Mouse (Mus musculus): Measurements from ENCODE around the gene Gm9837.
A peak's percentile ranks its signal among the peaks of the same experiment; 100 is the strongest.

The Gm9837 gene

GRCm38 (mm10) chr11:53486822-53487594 lies 16.7 kb upstream of the Gm9837 start:
- no peak for DNase-seq (ENCODE audit: low spot score)

DNA sequence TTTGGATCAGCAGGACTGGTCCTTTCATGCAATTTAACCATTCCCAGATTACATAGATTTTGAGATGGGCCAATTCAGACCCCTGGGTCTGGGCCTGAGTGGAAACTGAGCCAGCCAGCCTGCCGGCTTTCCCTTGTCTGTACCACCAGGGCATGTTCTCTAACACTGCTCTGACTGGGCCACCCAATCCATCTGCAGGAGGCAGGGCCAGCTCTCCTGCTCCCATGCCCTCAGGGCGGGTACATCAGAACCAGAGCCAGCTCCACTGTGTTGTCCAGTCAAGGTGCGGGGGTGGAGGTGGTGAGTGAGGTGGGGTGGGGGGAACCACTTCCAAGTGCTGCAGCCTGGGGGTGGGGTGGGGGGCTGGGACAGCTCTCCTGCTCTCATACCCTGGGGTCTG lies 16.1 kb upstream of the Gm9837 start:
- DNase-seq (ENCODE audit: low spot score) = no peak

DNA sequence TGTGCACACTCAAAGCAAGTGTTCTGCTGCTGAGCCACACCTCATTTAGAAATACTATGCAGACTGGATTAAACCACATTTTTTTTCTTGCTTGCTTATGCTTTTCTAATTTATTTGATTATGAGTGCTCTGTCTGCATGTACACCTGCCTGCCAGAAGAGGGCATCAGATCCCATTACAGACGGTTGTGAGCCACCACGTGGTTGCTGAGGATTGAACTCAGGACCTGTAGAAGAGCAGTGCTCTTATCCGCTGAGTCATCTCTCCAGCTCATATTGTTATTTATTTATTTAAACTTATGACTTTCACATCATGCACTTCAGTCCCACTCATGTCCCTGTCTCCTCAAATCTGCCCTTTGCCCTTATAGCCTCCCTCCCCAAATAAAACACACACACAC lies 15.4 kb upstream of the Gm9837 start:
- no peak for DNase-seq (ENCODE audit: low spot score)

DNA sequence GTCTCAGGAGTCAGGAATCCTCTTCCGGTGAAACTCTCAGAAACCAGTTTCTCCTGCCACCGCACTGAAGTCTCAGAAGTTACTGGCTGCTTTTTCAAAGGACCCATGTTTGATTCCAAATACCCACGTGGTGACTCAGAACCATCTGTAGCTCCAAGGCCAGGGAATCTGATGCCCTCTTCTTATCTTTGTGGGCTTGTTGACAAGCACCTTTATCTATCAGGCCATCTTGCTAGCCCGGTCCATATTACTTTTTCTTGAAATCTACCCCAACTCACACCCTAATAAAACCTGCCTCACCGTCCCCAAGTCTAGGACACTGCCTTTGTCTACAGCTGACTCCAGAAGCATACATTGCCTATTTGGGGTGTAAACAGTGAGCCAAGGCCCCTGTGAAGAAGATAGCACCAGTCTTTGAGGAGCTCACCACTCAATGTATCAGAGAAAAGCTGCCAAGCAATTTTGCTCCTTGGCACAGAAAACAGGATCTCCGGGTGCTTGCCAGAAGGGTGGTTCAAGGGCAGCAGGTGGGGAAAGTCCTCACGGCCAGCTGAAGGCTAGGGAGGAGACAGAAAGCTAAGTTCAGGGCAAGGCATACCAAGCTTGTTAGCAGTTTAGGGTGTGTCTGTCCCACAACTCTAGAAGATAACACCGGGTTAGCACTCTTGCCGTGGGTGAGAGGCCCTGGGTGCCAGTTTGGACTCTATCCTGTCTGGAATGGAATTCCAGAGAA lies 13.0 kb upstream of the Gm9837 start:
- DNase-seq (ENCODE audit: low spot score) = no peak

DNA sequence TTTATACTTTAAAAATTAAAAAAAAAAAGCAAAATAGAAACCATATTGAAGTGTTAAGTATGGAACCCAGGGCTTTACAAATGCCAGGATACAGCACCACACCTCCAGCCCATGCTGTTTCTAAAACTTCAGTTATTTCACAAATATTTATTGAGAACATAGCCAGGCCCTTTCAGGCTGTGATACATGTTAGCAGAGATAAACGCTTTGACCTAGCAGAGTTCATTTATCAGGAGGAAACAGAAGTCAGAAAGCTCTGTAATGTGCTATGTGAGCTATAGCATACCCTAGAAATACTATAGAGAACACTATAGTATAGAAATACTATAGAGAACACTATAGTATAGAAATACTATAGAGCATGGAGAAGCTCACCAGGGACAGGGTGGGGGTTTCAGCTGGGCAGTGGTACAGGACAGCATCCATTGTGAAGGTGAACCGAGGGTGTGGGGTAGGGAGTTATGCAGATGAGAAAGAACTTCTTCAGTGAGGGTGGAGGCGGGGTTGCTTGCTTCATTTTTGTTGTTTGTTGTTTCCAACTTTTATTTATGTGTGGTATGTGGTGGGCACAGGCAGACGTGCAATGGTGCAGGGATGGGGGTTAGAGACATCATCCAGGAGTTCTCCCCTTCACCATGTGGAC lies 10.9 kb upstream of the Gm9837 start:
- no peak for DNase-seq (ENCODE audit: low spot score)

DNA sequence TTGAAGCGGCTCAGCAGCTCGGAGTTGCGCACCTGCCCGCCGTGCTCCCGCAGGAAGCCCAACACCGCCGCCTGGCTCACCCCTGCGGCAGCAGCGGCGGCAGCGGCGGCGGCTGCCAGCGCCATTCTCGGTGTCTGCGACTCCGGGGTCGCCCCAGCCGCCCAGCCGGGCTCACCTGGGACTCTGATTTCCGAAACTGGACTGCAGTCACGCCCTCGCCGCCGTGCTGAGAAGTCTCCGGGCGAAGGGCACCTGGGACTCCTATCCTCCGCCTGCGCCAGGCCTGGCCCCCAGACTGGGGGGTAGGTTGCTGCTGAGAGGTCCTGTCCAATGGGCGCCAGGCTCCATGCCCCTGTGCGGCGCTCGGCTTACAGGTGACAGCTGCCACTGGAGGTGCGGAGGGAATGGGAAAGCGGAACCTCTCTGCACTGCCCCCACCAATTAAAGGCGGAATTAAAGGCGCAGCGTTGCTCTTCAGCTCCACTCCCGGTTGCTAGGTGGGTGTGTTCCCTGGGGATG lies 9.6 kb upstream of the Gm9837 start, which contains the start of the genes Gm9945 and Sowaha:
TSS of gene Gm9945 (plus strand) at position 384 of the 519 bp plus-strand sequence.
TSS of gene Sowaha (minus strand) at position 492 of the 519 bp plus-strand sequence.
- DNase-seq (ENCODE audit: low spot score) = no peak

- no peak for DNase-seq (ENCODE audit: low spot score)
Observed at GRCm38 (mm10) chr11:53479171-53479782, 9.0 kb upstream of the Gm9837 start.

GRCm38 (mm10) chr11:53478383-53479170 lies 8.3 kb upstream of the Gm9837 start:
- DNase-seq (ENCODE audit: low spot score) = no peak

- no peak for DNase-seq (ENCODE audit: low spot score)
Observed at GRCm38 (mm10) chr11:53477833-53478232, 7.6 kb upstream of the Gm9837 start.

DNA sequence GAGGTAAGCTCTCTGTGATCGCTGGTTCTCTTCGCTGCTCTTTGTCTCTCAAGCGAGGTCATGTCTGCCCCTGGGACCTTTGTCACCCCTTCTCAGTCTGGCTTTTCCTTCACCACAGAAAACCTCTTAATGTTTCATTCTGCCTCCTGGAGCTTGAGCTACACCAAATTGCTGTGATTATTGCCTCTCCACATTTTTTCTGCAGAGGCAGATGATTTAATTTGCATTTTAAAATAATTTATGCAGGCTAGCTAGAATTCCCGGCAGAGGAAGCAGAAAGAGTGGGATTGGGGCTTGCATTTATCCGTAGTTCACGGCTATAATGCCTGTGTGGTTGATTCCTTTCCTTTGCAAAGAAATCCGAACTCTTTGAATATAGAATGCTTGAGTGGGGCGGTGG lies 5.3 kb upstream of the Gm9837 start:
- no peak for DNase-seq (ENCODE audit: low spot score)

DNA sequence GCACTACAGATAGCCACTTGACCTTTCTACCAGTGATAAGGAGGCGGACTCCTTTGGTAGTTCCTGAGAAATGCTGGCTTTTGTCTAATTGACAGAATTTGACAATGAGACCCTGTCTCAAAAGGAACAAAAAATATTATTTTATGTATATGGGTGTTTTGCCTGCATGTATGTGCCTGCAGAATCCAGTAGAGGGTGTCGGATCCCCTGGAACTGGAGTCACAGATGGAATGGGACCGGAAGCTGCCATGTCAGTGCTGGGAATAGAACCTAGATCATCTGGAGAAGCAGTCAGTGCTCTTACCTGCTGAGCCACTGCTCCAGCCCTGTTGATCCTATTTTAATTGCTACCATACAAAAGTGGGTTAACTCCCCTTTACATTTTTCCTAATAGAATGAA lies 2.4 kb upstream of the Gm9837 start:
- DNase-seq (ENCODE audit: low spot score) = no peak

- peak; percentile 39 for DNase-seq (ENCODE audit: low spot score)
Observed at GRCm38 (mm10) chr11:53469294-53469967, 848 bp downstream of the Gm9837 start.

DNA sequence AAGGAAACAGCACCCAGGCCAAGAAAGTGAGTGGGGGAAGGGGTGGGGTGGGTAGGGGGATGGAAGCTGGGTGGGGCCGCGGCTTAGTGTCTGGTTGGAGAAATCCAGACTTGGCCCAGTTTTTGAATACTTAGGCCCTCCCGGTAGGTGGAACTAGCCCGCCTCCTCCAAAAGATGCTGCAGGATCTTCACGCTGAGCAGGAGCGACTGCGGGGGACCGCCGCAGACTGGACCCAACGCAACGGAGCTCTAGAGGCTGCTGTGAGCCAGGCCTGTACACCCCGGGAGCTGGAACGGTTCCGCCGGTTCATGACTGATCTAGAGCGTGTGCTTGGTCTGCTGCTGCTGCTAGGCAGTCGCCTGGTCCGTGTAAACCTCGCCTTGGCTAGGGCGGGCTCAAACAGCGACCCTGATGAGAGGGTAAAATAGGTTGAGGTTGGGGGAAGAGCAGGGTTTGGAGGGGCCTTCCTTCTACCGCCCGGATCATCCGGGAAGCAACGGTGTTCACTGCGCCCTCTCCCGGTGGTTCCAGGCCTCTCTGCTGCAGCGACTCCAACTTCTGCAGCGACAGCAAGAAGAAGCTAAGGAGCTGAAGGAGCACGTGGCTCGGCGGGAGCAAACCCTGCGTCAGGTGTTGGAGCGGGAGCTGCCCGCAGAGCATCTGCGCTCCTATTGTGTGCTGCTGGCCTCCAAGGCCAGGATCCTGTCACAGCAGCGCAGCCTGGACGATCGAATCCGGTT lies 3.9 kb downstream of the Gm9837 start:
- DNase-seq (ENCODE audit: low spot score) = peak; percentile 70

- no peak for DNase-seq (ENCODE audit: low spot score)
Observed at GRCm38 (mm10) chr11:53463551-53464424, 6.5 kb downstream of the Gm9837 start.

GRCm38 (mm10) chr11:53461727-53462126 lies 8.6 kb downstream of the Gm9837 start:
- no peak for DNase-seq (ENCODE audit: low spot score)

DNA sequence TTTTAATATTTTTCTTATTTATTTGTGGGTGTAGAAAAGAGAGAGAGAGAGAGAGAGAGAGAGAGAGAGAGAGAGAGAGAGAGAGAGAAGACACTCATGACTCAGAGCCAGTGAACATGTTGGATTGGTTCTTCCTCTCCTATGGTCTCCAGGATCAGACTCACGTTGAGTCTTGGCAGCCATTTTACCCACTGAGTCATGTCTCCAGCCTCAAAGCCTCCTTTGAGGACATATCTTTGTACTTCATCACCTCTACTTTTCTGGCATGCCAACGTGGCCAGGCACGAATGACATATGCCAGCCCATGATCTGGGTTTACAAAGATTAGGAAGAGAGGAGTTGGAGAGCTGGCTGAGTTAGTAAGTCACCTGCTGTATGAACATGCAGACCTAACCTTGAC lies 10.1 kb downstream of the Gm9837 start:
- DNase-seq (ENCODE audit: low spot score) = no peak

DNA sequence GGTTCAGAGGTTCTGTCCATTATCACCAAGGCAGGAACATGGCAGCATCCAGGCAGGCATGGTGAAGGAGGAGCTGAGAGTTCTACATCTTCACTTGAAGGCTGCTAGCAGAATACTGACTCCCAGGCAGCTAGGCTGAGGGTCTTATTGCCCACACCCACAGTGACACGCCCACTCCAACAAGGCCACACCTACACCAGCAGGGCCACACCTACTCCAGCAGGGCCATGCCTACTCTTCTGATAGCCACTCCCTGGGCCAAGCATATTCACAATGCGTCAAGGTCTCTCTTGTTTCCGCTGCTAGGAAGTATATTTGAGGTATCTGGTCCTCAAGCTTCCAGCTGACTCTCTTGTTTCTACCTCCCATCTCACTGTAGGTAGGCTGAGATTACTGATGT lies 11.3 kb downstream of the Gm9837 start:
- DNase-seq (ENCODE audit: low spot score) = no peak

GRCm38 (mm10) chr11:53457372-53457954 lies 12.8 kb downstream of the Gm9837 start:
- no peak for DNase-seq (ENCODE audit: low spot score)

Data from ovary, postnatal 14 days (tissue).